Mouse (Mus musculus): ENCODE data around the gene Vmp1. TPM values are rescaled to one million over a fixed set of nuclear protein-coding genes. Genes with fewer than 3 reads are reported as not detected.

The Vmp1 gene
- polyA plus RNA-seq, 1 experiment, result not detected

DNA sequence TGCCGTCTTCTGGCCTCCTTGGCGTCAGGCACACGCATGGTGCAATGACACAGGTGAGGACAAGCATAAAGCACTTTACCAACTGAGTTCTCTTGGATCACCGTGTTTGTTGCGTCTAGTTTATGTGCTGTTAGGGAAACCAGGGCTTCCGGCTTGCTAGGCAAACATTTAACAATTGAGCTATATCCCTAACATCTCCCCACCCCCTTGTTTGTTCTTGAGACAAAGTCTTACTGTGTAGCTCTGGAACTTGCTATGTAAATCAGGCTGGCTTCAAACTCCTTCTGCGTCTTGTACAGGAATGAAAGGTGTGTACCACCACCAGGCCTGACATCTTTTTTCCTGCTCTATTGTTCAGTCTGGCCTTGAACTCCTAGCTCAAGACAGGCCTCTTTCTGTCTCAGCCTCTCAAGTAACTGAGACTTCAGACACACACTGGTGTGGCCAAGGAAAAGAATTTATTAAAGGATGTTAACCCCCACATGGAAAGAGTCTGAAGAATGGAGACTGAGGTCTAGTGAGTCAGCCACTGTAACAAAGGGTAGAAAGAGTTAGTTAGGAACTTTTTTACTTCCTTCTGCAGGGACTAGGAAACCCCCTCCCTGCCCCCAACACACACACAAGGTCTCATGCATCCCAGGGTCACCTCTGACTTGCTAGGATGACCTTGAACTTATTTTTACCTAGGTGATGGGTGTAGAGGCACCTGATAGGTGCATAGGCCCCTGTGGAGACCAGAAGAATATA lies 107.8 kb downstream of the Vmp1 start:
- Histone ChIP-seq H3K27ac (ENCODE audit: insufficient read depth, low read depth, low read length) (no peak overlapping the region), H3K4me3 (ENCODE audit: insufficient read depth, low read depth, low read length) (no peak overlapping the region), H3K4me1 (ENCODE audit: control insufficient read depth, insufficient read depth, low read length) (peaks cover 7% of the 10 kb centered on the region; the same call in 1 of the 2 replicates)
- TF ChIP-seq POLR2A (IDR thresholded peaks at IDR 0.05; ENCODE audit: insufficient read depth, low read depth, low read length) (no peak), CTCF (IDR thresholded peaks at IDR 0.05; ENCODE audit: insufficient read depth, low read depth, low read length) (no peak)
- 66% methylated on average over 7 of the region's 7 CpGs for WGBS

DNA sequence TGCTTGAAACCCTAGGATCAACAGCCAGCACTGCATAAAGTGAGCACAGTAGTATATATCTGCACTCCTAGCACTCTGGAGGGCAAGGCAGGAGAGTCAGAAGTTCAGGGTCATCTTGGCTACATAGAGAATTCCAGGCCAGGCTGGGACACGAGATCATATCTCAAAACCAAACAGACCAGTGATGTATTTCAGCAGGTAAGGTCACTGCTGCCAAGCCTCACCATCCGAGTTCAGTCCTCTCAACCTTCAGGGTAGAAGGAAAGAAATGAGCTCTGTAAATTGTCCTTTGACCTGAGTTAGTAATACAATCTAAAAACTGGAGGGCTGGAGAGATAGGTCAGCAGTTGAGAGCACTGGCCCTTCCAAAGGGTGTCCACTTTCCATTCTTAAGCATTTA lies 109.2 kb downstream of the Vmp1 start:
- H3K4me1 ChIP-seq (ENCODE audit: control insufficient read depth, insufficient read depth, low read length), result peaks cover 7% of the 10 kb centered on the region; the same call in 1 of the 2 replicates
- H3K27ac ChIP-seq (ENCODE audit: insufficient read depth, low read depth, low read length), result no peak overlapping the region
- no peak overlapping the region for H3K4me3 ChIP-seq (ENCODE audit: insufficient read depth, low read depth, low read length)
- TF ChIP-seq CTCF (IDR thresholded peaks at IDR 0.05; ENCODE audit: insufficient read depth, low read depth, low read length) (no peak), POLR2A (IDR thresholded peaks at IDR 0.05; ENCODE audit: insufficient read depth, low read depth, low read length) (no peak)
- WGBS, result 82% methylated on average over 2 of the region's 2 CpGs

DNA sequence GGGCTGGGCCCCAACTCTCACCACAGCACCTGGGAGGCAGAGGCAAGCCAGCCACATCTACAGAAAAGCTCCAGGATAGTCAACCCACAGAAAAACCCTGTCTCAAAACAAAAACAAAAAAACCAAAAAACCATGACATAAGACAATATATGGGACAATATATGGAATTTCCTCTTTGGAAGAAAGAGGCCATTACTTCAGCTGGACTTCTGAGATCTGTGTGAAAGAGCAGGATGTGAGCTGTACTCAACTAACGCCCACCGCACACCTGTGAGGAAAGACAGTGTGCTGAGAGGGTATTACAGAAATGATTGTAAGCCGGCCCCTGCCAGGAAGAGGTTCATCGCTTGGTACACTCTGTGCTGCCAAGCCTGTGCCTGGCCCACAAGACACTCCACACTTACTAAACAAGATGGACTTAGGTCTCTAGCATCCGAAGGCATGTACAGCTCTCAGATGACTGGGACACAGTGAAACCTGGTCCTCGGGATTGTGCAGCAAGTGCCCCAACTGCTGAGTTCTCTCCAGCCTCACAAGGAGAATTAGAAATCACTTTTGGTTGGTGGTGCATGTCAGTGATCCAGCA lies 109.9 kb downstream of the Vmp1 start:
- Histone ChIP-seq H3K27ac (ENCODE audit: insufficient read depth, low read depth, low read length) (no peak overlapping the region), H3K4me1 (ENCODE audit: control insufficient read depth, insufficient read depth, low read length) (peaks cover 4% of the 10 kb centered on the region; the same call in 1 of the 2 replicates), H3K4me3 (ENCODE audit: insufficient read depth, low read depth, low read length) (no peak overlapping the region)
- TF ChIP-seq POLR2A (IDR thresholded peaks at IDR 0.05; ENCODE audit: insufficient read depth, low read depth, low read length) (no peak), CTCF (IDR thresholded peaks at IDR 0.05; ENCODE audit: insufficient read depth, low read depth, low read length) (no peak)
- 89% methylated on average over 6 of the region's 6 CpGs for WGBS

- TF ChIP-seq CTCF (IDR thresholded peaks at IDR 0.05; ENCODE audit: insufficient read depth, low read depth, low read length), result no peak
- TF ChIP-seq POLR2A (IDR thresholded peaks at IDR 0.05; ENCODE audit: insufficient read depth, low read depth, low read length), result no peak
These were observed 111.0 kb downstream of the Vmp1 start for GRCm38 (mm10) chr11:86572623-86573022.

GRCm38 (mm10) chr11:86571871-86572270 lies 111.8 kb downstream of the Vmp1 start:
- H3K27ac ChIP-seq (ENCODE audit: insufficient read depth, low read depth, low read length), result no peak overlapping the region
- no peak for TF ChIP-seq POLR2A (IDR thresholded peaks at IDR 0.05; ENCODE audit: insufficient read depth, low read depth, low read length)
- TF ChIP-seq CTCF (IDR thresholded peaks at IDR 0.05; ENCODE audit: insufficient read depth, low read depth, low read length), result no peak
- no peak overlapping the region for H3K4me3 ChIP-seq (ENCODE audit: insufficient read depth, low read depth, low read length)
- H3K4me1 ChIP-seq (ENCODE audit: control insufficient read depth, insufficient read depth, low read length), result peaks cover 3% of the 10 kb centered on the region; the same call in 1 of the 2 replicates
- 80% methylated on average over 4 of the region's 4 CpGs for WGBS

More at GRCm38 (mm10) chr11:86572623-86573022, 111.0 kb downstream of the Vmp1 start:
- H3K27ac ChIP-seq (ENCODE audit: insufficient read depth, low read depth, low read length), result no peak overlapping the region
- H3K4me3 ChIP-seq (ENCODE audit: insufficient read depth, low read depth, low read length), result no peak overlapping the region
- H3K4me1 ChIP-seq (ENCODE audit: control insufficient read depth, insufficient read depth, low read length), result peaks cover 3% of the 10 kb centered on the region; the same call in 1 of the 2 replicates
- 65% methylated on average over 2 of the region's 2 CpGs for WGBS

GRCm38 (mm10) chr11:86571047-86571855 lies 112.4 kb downstream of the Vmp1 start:
- Histone ChIP-seq H3K4me3 (ENCODE audit: insufficient read depth, low read depth, low read length) (no peak overlapping the region), H3K4me1 (ENCODE audit: control insufficient read depth, insufficient read depth, low read length) (peaks cover 3% of the 10 kb centered on the region; the same call in 1 of the 2 replicates), H3K27ac (ENCODE audit: insufficient read depth, low read depth, low read length) (no peak overlapping the region)
- TF ChIP-seq POLR2A (IDR thresholded peaks at IDR 0.05; ENCODE audit: insufficient read depth, low read depth, low read length), result no peak
- no peak for TF ChIP-seq CTCF (IDR thresholded peaks at IDR 0.05; ENCODE audit: insufficient read depth, low read depth, low read length)
- 45% methylated on average over 15 of the region's 15 CpGs for WGBS

- Histone ChIP-seq H3K4me1 (ENCODE audit: control insufficient read depth, insufficient read depth, low read length) (peaks cover 3% of the 10 kb centered on the region; the same call in 1 of the 2 replicates), H3K4me3 (ENCODE audit: insufficient read depth, low read depth, low read length) (no peak overlapping the region), H3K27ac (ENCODE audit: insufficient read depth, low read depth, low read length) (no peak overlapping the region)
- 81% methylated on average over 9 of the region's 9 CpGs for WGBS
- TF ChIP-seq POLR2A (IDR thresholded peaks at IDR 0.05; ENCODE audit: insufficient read depth, low read depth, low read length) (no peak), CTCF (IDR thresholded peaks at IDR 0.05; ENCODE audit: insufficient read depth, low read depth, low read length) (no peak)
These were observed 113.3 kb downstream of the Vmp1 start for GRCm38 (mm10) chr11:86570261-86570746.

DNA sequence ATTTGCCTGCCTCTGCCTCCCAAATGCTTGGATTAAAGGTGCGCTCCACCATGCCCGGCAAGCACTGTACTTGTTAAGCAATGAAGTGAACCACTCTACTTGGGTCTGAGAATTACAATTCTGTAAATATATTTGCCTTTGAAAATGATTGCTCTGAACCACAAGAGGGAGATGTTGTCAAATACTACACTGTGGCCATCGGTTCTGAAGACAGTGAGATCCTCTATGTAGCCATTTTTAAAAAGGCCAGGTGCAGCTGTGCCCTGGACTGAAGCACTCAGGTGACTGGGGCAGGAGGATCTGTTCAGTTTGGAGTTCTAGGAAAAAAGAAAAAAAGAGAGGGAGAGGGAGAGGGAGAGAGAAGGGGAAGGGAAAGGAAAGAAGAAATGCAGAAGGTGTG lies 115.2 kb downstream of the Vmp1 start:
- Histone ChIP-seq H3K27ac (ENCODE audit: insufficient read depth, low read depth, low read length) (no peak overlapping the region), H3K4me1 (ENCODE audit: control insufficient read depth, insufficient read depth, low read length) (peaks cover 3% of the 10 kb centered on the region; the same call in 1 of the 2 replicates), H3K4me3 (ENCODE audit: insufficient read depth, low read depth, low read length) (no peak overlapping the region)
- WGBS, result 54% methylated on average over 3 of the region's 3 CpGs
- TF ChIP-seq CTCF (IDR thresholded peaks at IDR 0.05; ENCODE audit: insufficient read depth, low read depth, low read length), result no peak
- TF ChIP-seq POLR2A (IDR thresholded peaks at IDR 0.05; ENCODE audit: insufficient read depth, low read depth, low read length), result no peak
